Mouse (Mus musculus) CD4-positive, CD25-positive, alpha-beta regulatory T cell, adult 9 weeks (primary cell): ENCODE measurements around the gene Lrtm2. TPM values are rescaled to one million over a fixed set of nuclear protein-coding genes. Genes with fewer than 3 reads are reported as not detected.

Experiments used
- polyA plus RNA-seq: library from polyadenylated mRNA; unstranded; fragments of 100-300 nt; shearing (Covaris generic); gene quantifications from one replicate; pipeline ENCODE4 v1.2.1, GENCODE M21; 2017

Lrtm2 gene
- polyA plus RNA-seq = 0.61 TPM

DNA sequence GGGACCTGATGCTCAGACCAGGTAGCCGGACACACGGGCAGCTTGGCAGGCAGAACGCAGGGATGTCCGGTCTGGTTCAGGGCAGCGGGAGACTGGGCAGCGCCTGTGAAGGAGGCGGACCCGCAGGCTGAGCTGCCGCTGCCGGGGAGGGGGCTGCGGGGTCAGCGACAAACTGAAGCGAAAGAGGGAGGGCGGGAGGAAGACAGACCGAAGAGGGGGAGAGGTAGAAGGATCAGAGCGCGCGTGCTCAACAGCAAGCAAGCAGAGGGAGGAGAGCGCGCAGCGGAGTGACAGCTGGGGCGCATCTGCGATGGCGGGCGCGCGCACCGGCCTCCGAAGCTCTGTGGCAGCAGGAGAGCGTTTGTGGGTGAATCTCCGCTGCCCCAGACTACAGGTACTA, at the start of gene Lrtm2:
Gene Lrtm2, minus strand, starts transcription at position 261 of the 400 bp plus-strand sequence.

Other genes with a start within 250 kb of the Lrtm2 start
- 24.8 TPM for gene Dcp1b, start 155.5 kb downstream of the Lrtm2 start, polyA plus RNA-seq
- 0.71 TPM for gene Cacna1c, start 134.3 kb downstream of the Lrtm2 start, polyA plus RNA-seq
- gene Cacna2d4, start 94.2 kb downstream of the Lrtm2 start, polyA plus RNA-seq = 14.1 TPM
- 4.8 TPM for gene Adipor2, start 86.9 kb upstream of the Lrtm2 start, polyA plus RNA-seq
- gene Fbxl14, start 148.9 kb upstream of the Lrtm2 start, polyA plus RNA-seq = 8.0 TPM
- gene Wnt5b, start 213.6 kb upstream of the Lrtm2 start, polyA plus RNA-seq = not detected